Mouse (Mus musculus): ENCODE measurements around the gene Cass4. TPM values are rescaled to one million over a fixed set of nuclear protein-coding genes. Genes with fewer than 3 reads are reported as not detected.
A peak's percentile ranks its signal among the peaks of the same experiment; 100 is the strongest.

Gene Cass4
- polyA plus RNA-seq, 1 experiment from 2014 or later = 1.0 TPM

- 0 out of 2 replicates have a peak, but pooled peaks have one; percentile 24 for ATAC-seq (replicated peaks; ENCODE audit: extremely low read depth, insufficient read depth, low FRiP score)
- no peak overlapping the region for H3K4me2 ChIP-seq (ENCODE audit: low read depth, low read length)
- H3K27ac ChIP-seq (ENCODE audit: low read length) = no peak overlapping the region
- H3K27me3 ChIP-seq (ENCODE audit: control insufficient read depth, insufficient read depth, low read length) = no peaks in the 10 kb centered on the region
- H3K9ac ChIP-seq (ENCODE audit: low read length) = no peak overlapping the region
- H3K9me3 ChIP-seq (replicated peaks; ENCODE audit: control insufficient read depth, low read length) = no peaks in the 10 kb centered on the region
- H3K36me3 ChIP-seq (ENCODE audit: control insufficient read depth, insufficient read depth) = no peaks in the 10 kb centered on the region
- 19% methylated on average over 9 of the region's 9 CpGs for WGBS
- H3K4me1 ChIP-seq (ENCODE audit: control insufficient read depth, insufficient read depth, low read length) = peaks cover 9% of the 10 kb centered on the region; the same call in 1 of the 2 replicates
- no peak overlapping the region for H3K4me3 ChIP-seq (ENCODE audit: low read length)
These were observed 6.3 kb downstream of the Cass4 start for GRCm38 (mm10) chr2:172399901-172400300.

GRCm38 (mm10) chr2:172401116-172401825, 7.7 kb downstream of the Cass4 start:
- H3K9me3 ChIP-seq (replicated peaks; ENCODE audit: control insufficient read depth, low read length) = no peaks in the 10 kb centered on the region
- no peak overlapping the region for H3K9ac ChIP-seq (ENCODE audit: low read length)
- no peak overlapping the region for H3K4me2 ChIP-seq (ENCODE audit: low read depth, low read length)
- H3K4me1 ChIP-seq (ENCODE audit: control insufficient read depth, insufficient read depth, low read length) = peaks cover 9% of the 10 kb centered on the region; the same call in 1 of the 2 replicates
- no peak for ATAC-seq (replicated peaks; ENCODE audit: extremely low read depth, insufficient read depth, low FRiP score)
- 58% methylated on average over 13 of the region's 13 CpGs for WGBS
- peak overlapping the region; percentile 43 for H3K27ac ChIP-seq (ENCODE audit: low read length)
- no peaks in the 10 kb centered on the region for H3K27me3 ChIP-seq (ENCODE audit: control insufficient read depth, insufficient read depth, low read length)
- H3K36me3 ChIP-seq (ENCODE audit: control insufficient read depth, insufficient read depth) = no peaks in the 10 kb centered on the region
- H3K4me3 ChIP-seq (ENCODE audit: low read length) = no peak overlapping the region

- Histone ChIP-seq H3K4me3 (ENCODE audit: low read length) (no peak overlapping the region), H3K4me1 (ENCODE audit: control insufficient read depth, insufficient read depth, low read length) (peaks cover 9% of the 10 kb centered on the region; the same call in 1 of the 2 replicates), H3K9me3 (replicated peaks; ENCODE audit: control insufficient read depth, low read length) (no peaks in the 10 kb centered on the region), H3K27ac (ENCODE audit: low read length) (no peak overlapping the region), H3K36me3 (ENCODE audit: control insufficient read depth, insufficient read depth) (no peaks in the 10 kb centered on the region), H3K27me3 (ENCODE audit: control insufficient read depth, insufficient read depth, low read length) (no peaks in the 10 kb centered on the region), H3K9ac (ENCODE audit: low read length) (no peak overlapping the region), H3K4me2 (ENCODE audit: low read depth, low read length) (no peak overlapping the region)
- 59% methylated on average over 7 of the region's 7 CpGs for WGBS
- no peak for ATAC-seq (replicated peaks; ENCODE audit: extremely low read depth, insufficient read depth, low FRiP score)
These were observed 10.6 kb downstream of the Cass4 start for GRCm38 (mm10) chr2:172404239-172404638.

GRCm38 (mm10) chr2:172405011-172405410, 11.4 kb downstream of the Cass4 start:
- Histone ChIP-seq H3K4me3 (ENCODE audit: low read length) (no peak overlapping the region), H3K9ac (ENCODE audit: low read length) (no peak overlapping the region), H3K27me3 (ENCODE audit: control insufficient read depth, insufficient read depth, low read length) (no peaks in the 10 kb centered on the region), H3K9me3 (replicated peaks; ENCODE audit: control insufficient read depth, low read length) (no peaks in the 10 kb centered on the region), H3K4me2 (ENCODE audit: low read depth, low read length) (no peak overlapping the region), H3K27ac (ENCODE audit: low read length) (no peak overlapping the region), H3K4me1 (ENCODE audit: control insufficient read depth, insufficient read depth, low read length) (0 out of 2 replicates have a peak, but pooled peaks cover 9% of the 10 kb centered on the region), H3K36me3 (ENCODE audit: control insufficient read depth, insufficient read depth) (no peaks in the 10 kb centered on the region)
- WGBS = 38% methylated on average over 3 of the region's 3 CpGs
- ATAC-seq (replicated peaks; ENCODE audit: extremely low read depth, insufficient read depth, low FRiP score) = no peak

- H3K4me3 ChIP-seq (ENCODE audit: low read length) = no peak overlapping the region
- H3K4me1 ChIP-seq (ENCODE audit: control insufficient read depth, insufficient read depth, low read length) = 0 out of 2 replicates have a peak, but pooled peaks cover 4% of the 10 kb centered on the region
- H3K36me3 ChIP-seq (ENCODE audit: control insufficient read depth, insufficient read depth) = no peaks in the 10 kb centered on the region
- no peak overlapping the region for H3K4me2 ChIP-seq (ENCODE audit: low read depth, low read length)
- no peaks in the 10 kb centered on the region for H3K27me3 ChIP-seq (ENCODE audit: control insufficient read depth, insufficient read depth, low read length)
- no peaks in the 10 kb centered on the region for H3K9me3 ChIP-seq (replicated peaks; ENCODE audit: control insufficient read depth, low read length)
- no peak for ATAC-seq (replicated peaks; ENCODE audit: extremely low read depth, insufficient read depth, low FRiP score)
- no peak overlapping the region for H3K9ac ChIP-seq (ENCODE audit: low read length)
- WGBS = 61% methylated on average over 4 of the region's 4 CpGs
- H3K27ac ChIP-seq (ENCODE audit: low read length) = no peak overlapping the region
These were observed 12.6 kb downstream of the Cass4 start for GRCm38 (mm10) chr2:172406173-172406572.

- no peak overlapping the region for H3K27ac ChIP-seq (ENCODE audit: low read length)
- 86% methylated on average over 2 of the region's 2 CpGs for WGBS
- H3K36me3 ChIP-seq (ENCODE audit: control insufficient read depth, insufficient read depth) = no peaks in the 10 kb centered on the region
- H3K9me3 ChIP-seq (replicated peaks; ENCODE audit: control insufficient read depth, low read length) = no peaks in the 10 kb centered on the region
- H3K4me2 ChIP-seq (ENCODE audit: low read depth, low read length) = no peak overlapping the region
- H3K4me1 ChIP-seq (ENCODE audit: control insufficient read depth, insufficient read depth, low read length) = peaks cover 1% of the 10 kb centered on the region
- H3K9ac ChIP-seq (ENCODE audit: low read length) = no peak overlapping the region
- no peak for ATAC-seq (replicated peaks; ENCODE audit: extremely low read depth, insufficient read depth, low FRiP score)
- H3K27me3 ChIP-seq (ENCODE audit: control insufficient read depth, insufficient read depth, low read length) = no peaks in the 10 kb centered on the region
- H3K4me3 ChIP-seq (ENCODE audit: low read length) = no peak overlapping the region
These were observed 13.9 kb downstream of the Cass4 start for GRCm38 (mm10) chr2:172407499-172407898.

GRCm38 (mm10) chr2:172410686-172411085, 17.1 kb downstream of the Cass4 start:
- WGBS = 63% methylated on average over 2 of the region's 2 CpGs
- H3K9ac ChIP-seq (ENCODE audit: low read length) = no peak overlapping the region
- no peaks in the 10 kb centered on the region for H3K36me3 ChIP-seq (ENCODE audit: control insufficient read depth, insufficient read depth)
- peaks cover 12% of the 10 kb centered on the region for H3K4me1 ChIP-seq (ENCODE audit: control insufficient read depth, insufficient read depth, low read length)
- ATAC-seq (replicated peaks; ENCODE audit: extremely low read depth, insufficient read depth, low FRiP score) = no peak
- no peak overlapping the region for H3K27ac ChIP-seq (ENCODE audit: low read length)
- no peak overlapping the region for H3K4me3 ChIP-seq (ENCODE audit: low read length)
- no peaks in the 10 kb centered on the region for H3K9me3 ChIP-seq (replicated peaks; ENCODE audit: control insufficient read depth, low read length)
- H3K4me2 ChIP-seq (ENCODE audit: low read depth, low read length) = no peak overlapping the region
- H3K27me3 ChIP-seq (ENCODE audit: control insufficient read depth, insufficient read depth, low read length) = no peaks in the 10 kb centered on the region

GRCm38 (mm10) chr2:172411091-172411490, 17.5 kb downstream of the Cass4 start:
- Histone ChIP-seq H3K9ac (ENCODE audit: low read length) (no peak overlapping the region), H3K4me1 (ENCODE audit: control insufficient read depth, insufficient read depth, low read length) (peaks cover 12% of the 10 kb centered on the region), H3K9me3 (replicated peaks; ENCODE audit: control insufficient read depth, low read length) (no peaks in the 10 kb centered on the region), H3K27ac (ENCODE audit: low read length) (no peak overlapping the region), H3K4me2 (ENCODE audit: low read depth, low read length) (no peak overlapping the region), H3K27me3 (ENCODE audit: control insufficient read depth, insufficient read depth, low read length) (no peaks in the 10 kb centered on the region), H3K4me3 (ENCODE audit: low read length) (no peak overlapping the region), H3K36me3 (ENCODE audit: control insufficient read depth, insufficient read depth) (no peaks in the 10 kb centered on the region)
- no peak for ATAC-seq (replicated peaks; ENCODE audit: extremely low read depth, insufficient read depth, low FRiP score)
- WGBS = 73% methylated on average over 11 of the region's 11 CpGs

- Histone ChIP-seq H3K4me1 (ENCODE audit: control insufficient read depth, insufficient read depth, low read length) (peaks cover 12% of the 10 kb centered on the region), H3K9ac (ENCODE audit: low read length) (no peak overlapping the region), H3K4me2 (ENCODE audit: low read depth, low read length) (peak overlapping the region; percentile 40), H3K36me3 (ENCODE audit: control insufficient read depth, insufficient read depth) (no peaks in the 10 kb centered on the region), H3K4me3 (ENCODE audit: low read length) (0 out of 2 replicates have a peak overlapping the region, but pooled peaks have one; percentile 21), H3K27ac (ENCODE audit: low read length) (peak overlapping the region; percentile 27; the same call in 1 of the 2 replicates), H3K9me3 (replicated peaks; ENCODE audit: control insufficient read depth, low read length) (no peaks in the 10 kb centered on the region), H3K27me3 (ENCODE audit: control insufficient read depth, insufficient read depth, low read length) (no peaks in the 10 kb centered on the region)
- ATAC-seq (replicated peaks; ENCODE audit: extremely low read depth, insufficient read depth, low FRiP score) = no peak
- 6% methylated on average over 9 of the region's 9 CpGs for WGBS
These were observed 18.9 kb downstream of the Cass4 start for GRCm38 (mm10) chr2:172412454-172412853.

Data from heart, embryonic 16.5 days (tissue).